Comparison of ENCODE assay signal across 16 mouse cellular contexts in genomic region chr8:84877297-84878035, GRCm38 (mm10). TPM values are rescaled to one million over a fixed set of nuclear protein-coding genes. Genes with fewer than 3 reads are reported as not detected.
DNase-seq lines count a peak whose midpoint lies in the region; ATAC-seq and TF ChIP-seq lines count a peak whose summit lies in the region.
"Had no signal": no experiment of that assay in that cellular context is flagged by ENCODE, and none has a peak within 500 bp of the region (broad histone marks: within the 10 kb centered on the region; RNA-seq: fewer than 3 reads in every experiment).

No protein-coding gene starts in this region.

- H3K9me3 ChIP-seq in forebrain, embryonic 13.5 days (replicated peaks) = no peaks in the 10 kb centered on the region
- no peaks in the 10 kb centered on the region for H3K9me3 ChIP-seq in forebrain, embryonic 10.5 days
- H3K9me3 ChIP-seq in midbrain, postnatal 0 days (ENCODE audit: low read length) = no peaks in the 10 kb centered on the region
- no peaks in the 10 kb centered on the region for H3K9me3 ChIP-seq in midbrain, embryonic 10.5 days (replicated peaks)
- H3K9me3 ChIP-seq: embryonic facial prominence, embryonic 12.5 days; heart, embryonic 13.5 days; midbrain, embryonic 13.5 days; neural tube, embryonic 12.5 days had no signal

- 59% methylated on average over 3 of the region's 3 CpGs for WGBS in forebrain, embryonic 13.5 days
- 89% methylated on average over 3 of the region's 3 CpGs for WGBS in forebrain, embryonic 10.5 days
- WGBS in midbrain, postnatal 0 days = 70% methylated on average over 3 of the region's 3 CpGs
- 92% methylated on average over 3 of the region's 3 CpGs for WGBS in midbrain, embryonic 10.5 days

- H3K4me1 ChIP-seq in forebrain, embryonic 13.5 days = peaks cover 25% of the 10 kb centered on the region
- peaks cover 11% of the 10 kb centered on the region for H3K4me1 ChIP-seq in forebrain, embryonic 10.5 days
- H3K4me1 ChIP-seq in midbrain, postnatal 0 days (ENCODE audit: insufficient read depth, low read length) = peaks cover 4% of the 10 kb centered on the region; the same call in 1 of the 2 replicates
- peaks cover 7% of the 10 kb centered on the region for H3K4me1 ChIP-seq in midbrain, embryonic 10.5 days

- intact Hi-C loops in heart, postnatal 14 days (cut with DNase I) = no loop called here

- H3K9ac ChIP-seq in forebrain, embryonic 13.5 days = no peak overlapping the region
- H3K9ac ChIP-seq in midbrain, postnatal 0 days (replicated peaks; ENCODE audit: low read length, poor library complexity, severe bottlenecking) = no peak overlapping the region
- H3K9ac ChIP-seq: embryonic facial prominence, embryonic 12.5 days; heart, embryonic 13.5 days; liver, embryonic 14.5 days; midbrain, embryonic 13.5 days; neural tube, embryonic 12.5 days had no signal

- H3K36me3 ChIP-seq in forebrain, embryonic 13.5 days (ENCODE audit: poor library complexity, severe bottlenecking) = no peaks in the 10 kb centered on the region
- H3K36me3 ChIP-seq in forebrain, embryonic 10.5 days (replicated peaks) = peaks cover 7% of the 10 kb centered on the region; the same call in 1 of the 2 replicates
- H3K36me3 ChIP-seq in midbrain, postnatal 0 days (ENCODE audit: insufficient read depth, low read length) = no peaks in the 10 kb centered on the region
- H3K36me3 ChIP-seq in midbrain, embryonic 10.5 days = no peaks in the 10 kb centered on the region
- H3K36me3 ChIP-seq: embryonic facial prominence, embryonic 12.5 days; heart, embryonic 13.5 days; midbrain, embryonic 13.5 days; neural tube, embryonic 12.5 days had no signal

- 0 out of 2 replicates have a peak, but pooled peaks cover 4% of the 10 kb centered on the region for H3K27me3 ChIP-seq in forebrain, embryonic 13.5 days
- H3K27me3 ChIP-seq in forebrain, embryonic 10.5 days (ENCODE audit: poor library complexity, severe bottlenecking) = peaks cover 12% of the 10 kb centered on the region
- no peaks in the 10 kb centered on the region for H3K27me3 ChIP-seq in midbrain, postnatal 0 days (ENCODE audit: insufficient read depth, low read length)
- peaks cover 16% of the 10 kb centered on the region for H3K27me3 ChIP-seq in midbrain, embryonic 10.5 days (ENCODE audit: low read depth, poor library complexity, severe bottlenecking)
- H3K27me3 ChIP-seq: heart, embryonic 13.5 days had no signal

- TF ChIP-seq CTCF in midbrain, postnatal 0 days (IDR thresholded peaks at IDR 0.05) = no peak

- H3K4me2 ChIP-seq in forebrain, embryonic 13.5 days = no peak overlapping the region
- H3K4me2 ChIP-seq in midbrain, postnatal 0 days (ENCODE audit: low read depth, low read length, poor library complexity, severe bottlenecking) = no peak overlapping the region
- H3K4me2 ChIP-seq: embryonic facial prominence, embryonic 12.5 days; heart, embryonic 13.5 days; midbrain, embryonic 13.5 days; neural tube, embryonic 12.5 days had no signal

- H3K27ac ChIP-seq in forebrain, embryonic 13.5 days = peak overlapping the region; percentile 63
- no peak overlapping the region for H3K27ac ChIP-seq in forebrain, embryonic 10.5 days
- H3K27ac ChIP-seq in midbrain, postnatal 0 days (ENCODE audit: low read depth, low read length) = no peak overlapping the region
- H3K27ac ChIP-seq in midbrain, embryonic 10.5 days (replicated peaks) = no peak overlapping the region
- H3K27ac ChIP-seq: embryonic facial prominence, embryonic 12.5 days; heart, embryonic 13.5 days; liver, embryonic 14.5 days; midbrain, embryonic 13.5 days; neural tube, embryonic 12.5 days had no signal

- ATAC-seq in forebrain, embryonic 13.5 days = peak; percentile 57; the same call in 1 of the 2 replicates
- no peak for ATAC-seq in midbrain, postnatal 0 days (ENCODE audit: low FRiP score)
- ATAC-seq: midbrain, embryonic 13.5 days had no signal

- no peak for DNase-seq in forebrain, embryonic 10.5 days (ENCODE audit: extremely low spot score, low spot score)
- peak; percentile 57 for DNase-seq in midbrain, postnatal 0 days (ENCODE audit: low spot score)
- DNase-seq in midbrain, embryonic 10.5 days (ENCODE audit: low spot score) = no peak
- peak; percentile 82 for DNase-seq in cerebellum, postnatal 36 days
- DNase-seq in right cerebral cortex, postnatal 36 days (ENCODE audit: low spot score in 2 of 2) = no peak
- no peak for DNase-seq in heart, postnatal 14 days
- DNase-seq in adrenal gland, adult (ENCODE audit: inconsistent age in 2 of 2, low spot score in 1 of 2) = no peak
- DNase-seq: adrenal gland, postnatal 14 days; lung, postnatal 14 days had no signal

- H3K4me3 ChIP-seq in forebrain, embryonic 13.5 days = no peak overlapping the region
- no peak overlapping the region for H3K4me3 ChIP-seq in forebrain, embryonic 10.5 days
- H3K4me3 ChIP-seq in midbrain, postnatal 0 days (ENCODE audit: low read depth, low read length) = no peak overlapping the region
- H3K4me3 ChIP-seq in midbrain, embryonic 10.5 days = no peak overlapping the region
- H3K4me3 ChIP-seq: embryonic facial prominence, embryonic 12.5 days; heart, embryonic 13.5 days; midbrain, embryonic 13.5 days; neural tube, embryonic 12.5 days had no signal

RNA-seq across cellular contexts. Expression of gene Syce2, which starts 5.6 kb away (rescaled TPM):
- polyA plus RNA-seq in forebrain, embryonic 13.5 days (2015; fragmentation: Nextera tagmentation; extraction: Ambion mirVana) = 80.3 and 85.1 TPM in 2 replicates
- 91.1 and 92.7 TPM in 2 replicates for polyA plus RNA-seq in forebrain, embryonic 10.5 days (2016; fragmentation: Nextera tagmentation; extraction: Ambion mirVana)
- 29.5 and 31.7 TPM in 2 replicates for total RNA-seq in midbrain, postnatal 0 days (2014; rRNA removed)
- 56.2 and 61.4 TPM in 2 replicates for polyA plus RNA-seq in midbrain, postnatal 0 days (2015; fragmentation: Nextera tagmentation; extraction: Ambion mirVana)
- 64.7 and 71.7 TPM in 2 replicates for polyA plus RNA-seq in midbrain, embryonic 10.5 days (2016; fragmentation: Nextera tagmentation; extraction: Ambion mirVana)
- 1 to 10 TPM; 2.2 to 3.7 TPM for total RNA-seq in heart, postnatal 14 days (2021)

RNA-seq across cellular contexts. Expression of gene Gcdh, which starts 16.3 kb away (rescaled TPM):
- polyA plus RNA-seq in forebrain, embryonic 13.5 days (2015; fragmentation: Nextera tagmentation; extraction: Ambion mirVana) = 33.2 and 34.2 TPM in 2 replicates
- polyA plus RNA-seq in forebrain, embryonic 10.5 days (2016; fragmentation: Nextera tagmentation; extraction: Ambion mirVana) = 44.6 and 49.6 TPM in 2 replicates
- total RNA-seq in midbrain, postnatal 0 days (2014; rRNA removed) = 22.1 and 30.5 TPM in 2 replicates
- polyA plus RNA-seq in midbrain, postnatal 0 days (2015; fragmentation: Nextera tagmentation; extraction: Ambion mirVana) = 33.2 and 35.3 TPM in 2 replicates
- polyA plus RNA-seq in midbrain, embryonic 10.5 days (2016; fragmentation: Nextera tagmentation; extraction: Ambion mirVana) = 37.3 and 39.6 TPM in 2 replicates
- 10 to 100 TPM; 41.4 to 42.0 TPM for total RNA-seq in heart, postnatal 14 days (2021)

RNA-seq across cellular contexts. Expression of gene Farsa, which starts 20.7 kb away (rescaled TPM):
- polyA plus RNA-seq in forebrain, embryonic 13.5 days (2015; fragmentation: Nextera tagmentation; extraction: Ambion mirVana) = 123 and 127 TPM in 2 replicates
- polyA plus RNA-seq in forebrain, embryonic 10.5 days (2016; fragmentation: Nextera tagmentation; extraction: Ambion mirVana) = 143 and 144 TPM in 2 replicates
- 74.8 and 84.6 TPM in 2 replicates for total RNA-seq in midbrain, postnatal 0 days (2014; rRNA removed)
- polyA plus RNA-seq in midbrain, postnatal 0 days (2015; fragmentation: Nextera tagmentation; extraction: Ambion mirVana) = 92.7 and 103 TPM in 2 replicates
- polyA plus RNA-seq in midbrain, embryonic 10.5 days (2016; fragmentation: Nextera tagmentation; extraction: Ambion mirVana) = 133 and 139 TPM in 2 replicates
- total RNA-seq in heart, postnatal 14 days (2021) = 10 to 100 TPM; 23.7 to 27.8 TPM

RNA-seq across cellular contexts. Expression of gene Klf1, which starts 24.3 kb away (rescaled TPM):
- polyA plus RNA-seq in forebrain, embryonic 13.5 days (2015; fragmentation: Nextera tagmentation; extraction: Ambion mirVana) = 0.74 and 1.2 TPM in 2 replicates
- 18.3 and 24.3 TPM in 2 replicates for polyA plus RNA-seq in forebrain, embryonic 10.5 days (2016; fragmentation: Nextera tagmentation; extraction: Ambion mirVana)
- 0.52 TPM in 1 of 2 replicates, not detected in the other for total RNA-seq in midbrain, postnatal 0 days (2014; rRNA removed)
- polyA plus RNA-seq in midbrain, postnatal 0 days (2015; fragmentation: Nextera tagmentation; extraction: Ambion mirVana) = 0.36 and 0.52 TPM in 2 replicates
- polyA plus RNA-seq in midbrain, embryonic 10.5 days (2016; fragmentation: Nextera tagmentation; extraction: Ambion mirVana) = 14.8 and 19.7 TPM in 2 replicates
- not detected for total RNA-seq in heart, postnatal 14 days (2021)
- total RNA-seq: left cerebral cortex, postnatal 10 days had no signal

RNA-seq across cellular contexts. Expression of gene Calr, which starts 30.7 kb away (rescaled TPM):
- polyA plus RNA-seq in forebrain, embryonic 13.5 days (2015; fragmentation: Nextera tagmentation; extraction: Ambion mirVana) = 549 and 569 TPM in 2 replicates
- polyA plus RNA-seq in forebrain, embryonic 10.5 days (2016; fragmentation: Nextera tagmentation; extraction: Ambion mirVana) = 735 and 764 TPM in 2 replicates
- 369 and 436 TPM in 2 replicates for total RNA-seq in midbrain, postnatal 0 days (2014; rRNA removed)
- polyA plus RNA-seq in midbrain, postnatal 0 days (2015; fragmentation: Nextera tagmentation; extraction: Ambion mirVana) = 444 and 445 TPM in 2 replicates
- polyA plus RNA-seq in midbrain, embryonic 10.5 days (2016; fragmentation: Nextera tagmentation; extraction: Ambion mirVana) = 723 and 798 TPM in 2 replicates
- total RNA-seq in heart, postnatal 14 days (2021) = 100 to 1,000 TPM; 262 to 331 TPM

Comparison
In these comparisons a context has a peak if more than half of its experiments do, and no peak if none do; other contexts are left out.
1. DNase-seq: peak in midbrain, postnatal 0 days (single experiment) and cerebellum, postnatal 36 days (2 of 2); none in forebrain, embryonic 10.5 days (single experiment), midbrain, embryonic 10.5 days (single experiment), right cerebral cortex, postnatal 36 days (0 of 2), heart, postnatal 14 days (0 of 2) and adrenal gland, adult (0 of 2).